Mouse (Mus musculus) kidney, postnatal 36 days (tissue): ENCODE results near the gene Fxyd7.

Source experiments
- DNase-seq, 2 experiments: peaks; one replicate each; pipeline ENCODE4 v3.0.0; 2021 to 2022; ENCODE audit warnings: mixed read lengths in 2 of 2

Gene Fxyd7

DNA sequence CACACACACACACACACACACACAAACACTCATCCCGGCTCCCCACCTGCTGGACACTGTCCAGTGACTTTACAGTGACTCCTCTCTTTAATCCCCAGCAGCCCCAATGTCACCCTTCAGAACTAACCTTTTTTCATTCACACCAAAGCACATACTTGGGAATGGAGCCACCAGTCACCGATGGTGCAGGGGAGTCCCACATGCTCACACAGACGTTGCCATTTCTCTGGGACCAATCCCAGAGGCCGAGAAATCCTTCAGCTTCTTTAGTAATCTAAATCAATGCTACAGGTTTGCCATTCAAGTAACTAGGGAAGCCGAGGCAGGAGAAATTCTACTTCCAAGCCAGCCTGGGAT, 23.4 kb upstream of the Fxyd7 start:
- DNase-seq: no peak

DNA sequence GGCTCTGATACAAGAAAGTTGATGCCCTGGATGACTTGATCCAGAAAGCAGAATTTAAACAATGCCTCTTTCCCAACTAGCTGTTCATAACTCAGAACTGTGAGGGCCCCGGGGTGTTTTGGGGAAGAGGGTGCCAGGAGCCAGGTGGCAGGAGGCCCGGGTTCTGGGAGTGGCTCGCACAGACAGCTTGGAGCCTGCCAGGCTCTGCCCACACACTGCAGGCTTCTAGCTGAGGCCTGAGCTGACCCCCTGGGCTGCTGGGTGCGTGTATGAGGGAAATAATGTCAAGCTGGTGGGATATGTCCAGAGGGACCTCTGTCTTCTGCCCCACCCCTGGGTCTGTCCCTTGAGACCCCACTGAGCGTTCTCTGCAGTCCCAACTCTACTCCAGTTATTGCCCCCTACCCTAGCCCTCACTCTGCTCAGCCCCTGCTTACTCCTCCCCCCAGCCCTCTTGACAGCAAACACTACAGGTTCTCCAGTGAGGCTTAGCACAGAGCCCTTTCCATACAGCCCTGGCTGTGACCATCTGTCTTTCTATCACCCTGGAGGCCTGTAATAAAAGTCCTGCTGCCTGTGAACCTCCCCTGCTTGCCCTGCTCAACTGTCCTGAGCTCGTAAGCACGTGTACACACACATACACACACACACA, 22.9 kb upstream of the Fxyd7 start:
- DNase-seq: no peak

DNA sequence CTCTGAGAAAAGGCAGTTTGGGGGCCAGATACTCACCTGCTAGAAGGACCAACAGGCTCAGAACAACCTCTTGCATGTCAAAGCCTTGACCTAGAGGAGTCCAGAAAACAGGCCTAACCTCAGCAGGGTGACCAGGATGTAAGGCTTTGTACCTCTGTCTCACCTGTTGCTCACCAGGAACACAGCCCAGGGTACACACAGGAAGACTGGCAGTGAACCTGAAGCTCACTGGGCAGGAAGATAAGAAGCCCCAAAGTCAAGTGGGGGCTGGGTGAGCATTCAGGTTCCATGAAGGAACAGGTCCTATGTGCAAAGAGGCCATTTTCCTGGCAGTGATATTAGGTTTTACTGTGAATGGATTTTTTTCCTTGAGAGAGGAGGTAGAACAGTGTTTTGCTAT, 22.3 kb upstream of the Fxyd7 start:
- no peak for DNase-seq

GRCm38 (mm10) chr7:31072326-31072725, 21.1 kb upstream of the Fxyd7 start:
- no peak for DNase-seq

GRCm38 (mm10) chr7:31070324-31070723, 19.1 kb upstream of the Fxyd7 start:
- no peak for DNase-seq

- DNase-seq: peak in 1 of 2 experiments; percentile 30
Observed at GRCm38 (mm10) chr7:31069491-31069890, 18.2 kb upstream of the Fxyd7 start.

- DNase-seq: peak in 1 of 2 experiments; percentile 41
Observed at GRCm38 (mm10) chr7:31067836-31068235, 16.6 kb upstream of the Fxyd7 start.

DNA sequence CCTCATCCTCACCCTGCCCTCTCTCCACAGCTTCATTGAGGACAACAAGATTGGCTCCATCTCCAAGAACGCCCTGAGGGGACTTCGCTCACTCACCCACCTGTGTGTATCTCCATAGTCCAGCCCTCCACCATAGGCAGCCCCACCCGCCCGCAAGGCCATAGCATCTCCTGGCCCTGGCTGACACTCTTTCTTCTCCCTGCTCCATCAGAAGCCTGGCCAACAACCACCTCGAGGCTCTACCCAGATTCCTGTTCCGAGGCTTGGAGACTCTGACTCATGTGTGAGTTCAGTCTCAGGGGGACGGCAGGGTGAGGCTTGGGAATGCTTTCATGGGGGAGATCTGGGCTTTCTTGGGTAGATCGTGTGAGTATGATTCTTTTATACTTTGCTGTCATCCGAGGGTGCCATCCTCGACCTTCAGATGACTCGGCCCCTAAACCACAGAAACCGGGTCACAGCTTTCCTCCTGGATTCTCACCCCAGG, 11.8 kb upstream of the Fxyd7 start:
- DNase-seq: no peak

DNA sequence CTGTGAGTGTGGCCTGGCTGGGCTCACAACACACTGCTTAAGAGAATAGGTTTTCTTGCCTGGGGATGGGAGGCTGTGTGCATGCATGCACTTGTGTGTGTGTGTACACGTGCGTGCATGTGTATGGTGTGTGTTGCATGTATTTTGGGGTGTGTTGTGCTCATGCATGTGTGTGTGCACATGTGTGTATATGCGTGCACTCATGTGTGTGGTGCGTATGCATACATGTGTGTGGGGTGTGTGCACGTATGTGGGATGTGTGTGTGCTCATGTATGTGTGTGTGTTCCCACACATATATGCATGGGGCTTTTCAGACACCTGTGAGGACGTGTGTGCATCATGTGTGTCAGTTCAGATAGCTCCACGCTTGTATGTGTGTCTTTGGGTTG, 9.3 kb upstream of the Fxyd7 start:
- no peak for DNase-seq

DNA sequence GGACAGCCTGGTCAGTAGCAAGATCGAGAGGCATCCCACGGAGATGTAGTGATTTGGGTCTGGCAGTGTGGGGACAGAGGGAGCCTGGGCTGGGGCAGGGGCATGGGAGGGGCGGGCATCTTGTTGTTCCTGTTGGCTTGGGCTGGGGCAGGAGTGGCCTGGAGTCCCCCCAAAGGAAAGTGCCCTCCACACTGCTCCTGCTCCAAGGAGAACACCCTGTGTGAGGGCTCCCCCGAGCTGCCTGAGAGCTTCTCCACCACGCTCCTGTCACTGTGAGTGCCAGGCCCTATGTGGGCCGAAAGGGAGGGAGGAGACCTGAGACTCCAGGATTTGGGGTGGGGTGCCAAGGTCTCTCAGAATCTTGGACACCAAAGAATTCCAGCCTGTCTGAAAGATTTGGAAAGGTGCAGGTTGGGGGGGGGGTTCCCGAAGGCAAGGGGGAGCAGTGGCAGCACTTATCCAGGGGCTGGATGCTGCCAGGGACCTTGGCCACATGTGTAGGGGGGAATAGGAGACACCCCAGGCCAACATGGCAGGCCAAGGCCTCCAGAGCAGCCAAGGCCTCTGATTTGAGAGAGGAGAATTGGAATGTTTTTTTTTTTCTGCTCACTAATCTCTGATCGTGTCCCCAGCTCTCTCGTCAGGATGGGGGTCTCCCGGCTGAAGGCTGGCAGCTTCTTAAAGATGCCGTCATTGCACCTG, 8.8 kb upstream of the Fxyd7 start:
- DNase-seq: no peak

GRCm38 (mm10) chr7:31059108-31059507, 7.8 kb upstream of the Fxyd7 start, which contains the start of gene Lgi4:
Gene Lgi4, plus strand, starts transcription at chr7:31059342.
- peak; percentile 72 to 90 for DNase-seq

DNA sequence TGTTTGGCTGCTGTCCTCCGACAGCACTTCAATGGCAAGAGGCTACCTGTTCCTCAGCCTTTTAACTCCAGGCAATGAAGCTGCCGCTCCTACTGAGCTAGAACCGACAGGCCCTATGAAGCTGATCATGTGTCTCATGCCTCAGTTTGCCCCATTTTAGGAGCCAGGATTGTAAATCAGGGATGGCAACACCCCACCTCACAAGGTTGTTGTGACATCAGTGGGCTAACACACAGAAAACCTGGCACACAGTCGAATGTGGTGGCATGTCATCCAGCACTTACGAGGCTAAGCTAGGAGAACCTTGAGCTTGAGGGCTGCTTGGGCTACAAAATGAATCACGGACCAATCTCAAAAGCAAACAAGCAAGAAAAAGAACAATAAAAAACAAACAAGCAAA, 6.9 kb upstream of the Fxyd7 start:
- DNase-seq: no peak

DNA sequence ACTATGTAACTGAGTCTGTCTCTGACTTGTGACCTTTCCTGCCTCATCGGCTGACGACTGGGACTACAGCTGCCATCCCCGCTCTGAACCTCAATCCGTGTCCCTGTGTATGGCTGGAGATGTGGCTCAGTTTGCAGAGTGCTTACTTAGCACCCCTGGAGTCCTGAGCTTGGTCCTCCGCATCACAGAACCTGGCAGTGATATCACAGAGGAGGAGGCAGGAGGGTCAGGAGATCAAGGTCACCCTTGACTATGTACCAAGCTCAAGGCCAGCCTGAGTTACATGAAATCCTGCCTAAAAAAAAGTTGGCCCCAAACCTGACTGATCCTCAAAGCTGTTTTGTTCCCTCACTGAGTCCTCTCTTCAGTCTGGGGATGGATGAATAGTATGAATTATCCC, 6.5 kb upstream of the Fxyd7 start:
- no peak for DNase-seq

DNA sequence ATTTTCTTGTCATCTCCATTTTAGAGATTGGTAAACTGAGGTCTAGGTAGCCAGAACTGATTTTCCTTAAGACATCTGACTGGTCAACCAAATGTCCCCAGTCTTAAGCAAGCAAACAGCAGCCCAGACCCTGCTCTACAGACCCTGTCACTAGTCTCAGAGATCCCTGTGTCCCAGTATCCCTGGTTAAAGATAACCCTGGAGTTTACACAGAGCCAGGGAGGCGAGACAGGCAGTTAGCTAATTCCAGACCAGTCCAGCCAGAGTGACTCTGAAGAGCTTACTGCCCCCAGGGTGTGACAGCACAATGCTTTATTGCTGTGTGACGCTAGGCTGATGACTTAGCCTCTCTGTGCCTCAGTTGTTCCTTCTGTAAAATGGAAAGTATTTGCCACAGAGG, 5.8 kb upstream of the Fxyd7 start, which contains the start of gene Fxyd1:
Gene Fxyd1 (minus strand): TSS at position 129 of the 400 bp plus-strand sequence.
- DNase-seq: no peak

DNA sequence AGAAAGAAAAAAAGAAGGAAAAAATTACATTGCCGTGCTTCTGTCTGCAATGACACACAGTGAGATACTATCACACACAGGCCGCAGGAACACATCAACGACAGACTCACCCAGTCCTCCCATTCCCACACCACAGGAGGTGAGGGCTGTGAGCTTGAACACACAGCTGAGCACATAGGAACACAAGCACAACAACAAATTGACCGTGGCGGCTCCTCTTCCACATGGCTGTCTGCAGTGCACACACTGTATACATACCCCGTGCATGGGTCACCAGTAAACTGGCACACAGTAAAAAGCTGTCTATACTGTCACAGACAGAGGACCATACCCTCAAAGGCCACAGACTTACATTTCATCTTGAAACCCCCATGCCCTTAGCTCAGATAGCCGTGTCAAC, 5.2 kb upstream of the Fxyd7 start:
- no peak for DNase-seq

DNA sequence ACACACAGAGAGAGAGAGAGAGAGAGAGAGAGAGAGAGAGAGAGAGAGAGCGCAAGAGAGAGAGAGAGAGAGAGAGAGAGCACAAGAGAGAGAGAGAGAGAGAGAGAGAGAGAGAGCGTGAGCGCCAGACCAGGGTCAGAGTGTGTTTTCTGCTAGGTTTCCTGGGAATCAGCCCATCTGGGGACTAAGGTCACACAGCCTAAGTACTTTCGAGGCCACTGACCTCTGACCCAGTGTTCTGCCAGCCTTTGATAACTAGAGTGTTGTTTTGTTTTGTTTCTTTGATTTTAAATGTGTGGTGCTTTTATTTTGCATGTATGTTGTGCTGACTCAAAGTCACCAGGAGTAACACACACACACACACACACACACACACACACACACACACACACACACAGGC, 4.6 kb upstream of the Fxyd7 start:
- peak; percentile 61 to 73 for DNase-seq

DNA sequence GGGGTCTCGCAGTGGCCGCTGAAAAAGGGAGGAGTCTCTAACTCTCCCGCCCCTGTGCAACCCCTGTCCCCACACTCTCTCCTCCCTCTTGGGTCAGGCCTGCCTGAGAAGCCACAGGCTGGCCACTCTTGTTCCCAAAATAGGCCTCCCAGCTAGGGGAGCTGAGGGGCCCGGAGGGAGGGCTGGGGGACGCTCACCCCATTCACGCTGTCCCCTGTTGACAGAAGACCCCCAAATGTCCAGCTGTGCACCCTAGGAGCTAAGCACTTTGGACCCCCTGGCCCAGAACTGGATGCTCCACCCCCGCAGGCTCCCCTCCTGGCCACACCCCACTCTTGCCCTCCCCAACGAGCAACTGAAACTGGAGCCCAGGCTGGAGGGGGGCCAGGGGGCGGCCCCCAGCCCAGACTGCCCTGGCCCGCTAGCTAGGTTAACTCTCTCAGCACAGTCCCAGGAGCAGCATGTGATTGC, 4.1 kb upstream of the Fxyd7 start:
- peak; percentile 74 to 77 for DNase-seq

DNA sequence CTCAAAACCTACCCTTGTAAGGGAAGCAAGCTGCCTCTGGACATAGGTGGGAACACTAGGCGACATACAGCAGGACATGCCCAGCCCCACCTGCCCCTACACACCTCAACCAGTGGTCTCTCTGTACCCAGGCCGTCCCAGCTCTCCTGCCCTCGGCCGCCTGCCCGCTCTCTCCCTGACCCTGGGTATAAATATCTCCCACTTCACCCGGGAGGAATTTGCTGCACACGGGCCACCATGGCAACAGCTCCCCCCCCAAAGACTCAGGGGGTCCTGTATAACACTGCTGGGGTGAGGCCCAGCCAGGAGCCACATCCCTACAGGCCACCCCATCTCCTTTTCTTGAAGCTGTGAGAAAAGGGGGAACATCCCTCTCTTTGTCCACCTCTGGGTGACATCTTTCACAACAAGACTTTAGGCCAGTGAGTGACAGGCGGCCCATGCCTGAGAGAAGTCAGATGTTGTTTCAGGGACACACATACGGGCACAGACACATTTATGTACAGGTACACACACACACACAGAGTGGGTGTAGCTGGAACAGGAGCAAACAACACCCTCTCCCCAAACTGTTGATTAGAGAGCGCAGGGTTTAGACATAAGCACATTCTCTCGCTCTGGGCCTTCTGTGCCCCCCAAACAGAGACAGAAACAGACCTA, 3.5 kb upstream of the Fxyd7 start:
- DNase-seq: peak in 1 of 2 experiments; percentile 14

GRCm38 (mm10) chr7:31053882-31054447, 2.7 kb upstream of the Fxyd7 start:
- peak in 1 of 2 experiments; percentile 38 for DNase-seq

GRCm38 (mm10) chr7:31052636-31053434, 1.6 kb upstream of the Fxyd7 start:
- peak in 1 of 2 experiments; percentile 42 for DNase-seq

DNA sequence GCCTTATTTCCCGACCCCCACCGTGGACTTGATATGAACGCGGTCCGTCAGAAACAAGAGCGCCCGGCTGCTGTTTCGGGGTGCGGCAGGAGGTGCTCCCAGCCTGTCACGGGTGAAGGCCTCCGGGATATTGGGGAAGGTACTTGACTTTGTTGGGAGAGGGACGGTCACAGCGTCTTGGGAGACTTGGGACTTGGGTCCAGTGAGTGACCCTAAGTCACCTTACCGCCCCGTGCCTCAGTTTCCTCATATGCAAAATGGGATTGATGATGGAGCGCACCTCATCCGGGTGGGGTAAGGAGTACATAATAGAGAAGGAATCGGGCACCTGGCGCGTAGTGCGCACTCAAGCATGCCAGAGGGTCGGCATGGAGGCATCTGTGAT, 976 bp upstream of the Fxyd7 start:
- no peak for DNase-seq

DNA sequence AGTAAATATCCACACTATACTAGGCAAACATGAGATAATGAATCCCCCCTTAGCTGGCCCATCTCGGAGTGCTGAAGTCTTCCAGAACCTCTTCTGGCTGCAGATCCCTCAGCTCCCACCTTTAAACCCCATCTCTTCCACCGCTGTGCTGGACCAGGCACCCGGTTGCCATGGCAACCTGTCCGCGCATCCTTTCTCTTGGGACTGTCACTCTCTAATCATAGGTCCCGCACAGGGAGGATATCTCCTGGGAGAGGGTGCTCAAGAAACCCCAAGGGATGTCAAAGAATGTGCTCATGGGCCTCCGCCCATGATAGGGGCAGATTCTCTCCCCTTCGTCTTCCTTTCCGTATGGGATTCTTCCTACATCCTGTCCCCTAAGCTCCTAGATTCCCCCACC, 346 bp downstream of the Fxyd7 start:
- DNase-seq: no peak

- DNase-seq: no peak
Observed at GRCm38 (mm10) chr7:31050487-31050886, 780 bp downstream of the Fxyd7 start.
